Mouse (Mus musculus) MEL (cell line): ENCODE data around the gene Gyg. TPM values are rescaled to one million over a fixed set of nuclear protein-coding genes. Genes with fewer than 3 reads are reported as not detected.

Experiments
- BHLHE40 ChIP-seq: IDR thresholded peaks from 2 replicates; pipeline ENCODE4 v1.6.1; 2012; ENCODE audit warnings: low read depth, mild to moderate bottlenecking, inconsistent platforms, low read length, improper control_type of control experiment, borderline replicate concordance
- ELF1 ChIP-seq: IDR thresholded peaks from 2 replicates; pipeline ENCODE4 v1.6.1; 2014; ENCODE audit warnings: low read depth, mild to moderate bottlenecking, inconsistent platforms, low read length, improper control_type of control experiment, moderate library complexity
- SIN3A ChIP-seq: IDR thresholded peaks from 2 replicates; pipeline ENCODE4 v1.6.1; 2012; ENCODE audit warnings: low read length, improper control_type of control experiment, inconsistent platforms
- ZKSCAN1 ChIP-seq: IDR thresholded peaks from 2 replicates; pipeline ENCODE4 v1.6.1; 2012; ENCODE audit warnings: low read depth, mild to moderate bottlenecking, inconsistent platforms, low read length, improper control_type of control experiment, moderate library complexity
- polyA plus RNA-seq, 2 experiments: library from polyadenylated mRNA; stranded (reverse) in 1 of 2; unstranded in 1 of 2; fragments of >175 nt in 1 of 2; fragments of >200 nt in 1 of 2; gene quantifications; 2 replicates each; pipeline versions ENCODE4 v1.2.1 to v1.2.4; 2012; ENCODE audit warnings: low replicate concordance in 2 of 2, low read depth in 1 of 2; ENCODE audit not compliant: insufficient read length in 2 of 2, insufficient read depth in 1 of 2, missing spikeins in 1 of 2
- total RNA-seq: library from RNA; depleted of rRNA; stranded (reverse); fragments of 300-350 nt; gene quantifications from 2 replicates; pipeline ENCODE4 v1.2.3, GENCODE M21; 2012; rRNA removed

The Gyg gene
- total and polyA plus RNA-seq, 3 experiments = 23.8 to 207 (median 41.0) TPM

GRCm38 (mm10) chr3:20076145-20077053 is 78.7 kb downstream of the Gyg start (continued):
- TF ChIP-seq ZKSCAN1 = no peak
- TF ChIP-seq ELF1 = no peak
- TF ChIP-seq BHLHE40 = no peak
- TF ChIP-seq SIN3A = no peak

Other genes starting within 250 kb of the Gyg start
- not detected in 2 replicates for gene Cp, start 198.3 kb downstream of the Gyg start, total RNA-seq
- under 1 TPM in 1 of 2 experiments, not detected in 1; 0.04 TPM for gene Cp, start 198.3 kb downstream of the Gyg start, polyA plus RNA-seq
- 7.0 and 9.2 TPM in 2 replicates for gene Hps3, start 120.0 kb downstream of the Gyg start, total RNA-seq
- gene Hps3, start 120.0 kb downstream of the Gyg start, polyA plus RNA-seq = 10 to 100 TPM in 1 of 2 experiments, not detected in 1; 10.5 TPM
- 10.0 and 10.7 TPM in 2 replicates for gene Hltf, start 97.5 kb downstream of the Gyg start, total RNA-seq
- gene Hltf, start 97.5 kb downstream of the Gyg start, polyA plus RNA-seq = 1 to 10 TPM in 1 of 2 experiments, not detected in 1; 9.8 TPM
- gene Cpa3, start 86.9 kb upstream of the Gyg start, total RNA-seq = 1.6 and 3.7 TPM in 2 replicates
- under 1 TPM in 1 of 2 experiments, not detected in 1; 0.24 TPM for gene Cpa3, start 86.9 kb upstream of the Gyg start, polyA plus RNA-seq
- gene Cpb1, start 120.4 kb upstream of the Gyg start, total RNA-seq = not detected in 2 replicates
- gene Cpb1, start 120.4 kb upstream of the Gyg start, polyA plus RNA-seq = not detected
- not detected in 2 replicates for gene Agtr1b, start 211.9 kb upstream of the Gyg start, total RNA-seq
- not detected for gene Agtr1b, start 211.9 kb upstream of the Gyg start, polyA plus RNA-seq